Mouse (Mus musculus): ENCODE measurements around the gene Ror1. TPM values are rescaled to one million over a fixed set of nuclear protein-coding genes. Genes with fewer than 3 reads are reported as not detected.

Gene Ror1
- total RNA-seq (2017): not detected in 2 replicates

DNA sequence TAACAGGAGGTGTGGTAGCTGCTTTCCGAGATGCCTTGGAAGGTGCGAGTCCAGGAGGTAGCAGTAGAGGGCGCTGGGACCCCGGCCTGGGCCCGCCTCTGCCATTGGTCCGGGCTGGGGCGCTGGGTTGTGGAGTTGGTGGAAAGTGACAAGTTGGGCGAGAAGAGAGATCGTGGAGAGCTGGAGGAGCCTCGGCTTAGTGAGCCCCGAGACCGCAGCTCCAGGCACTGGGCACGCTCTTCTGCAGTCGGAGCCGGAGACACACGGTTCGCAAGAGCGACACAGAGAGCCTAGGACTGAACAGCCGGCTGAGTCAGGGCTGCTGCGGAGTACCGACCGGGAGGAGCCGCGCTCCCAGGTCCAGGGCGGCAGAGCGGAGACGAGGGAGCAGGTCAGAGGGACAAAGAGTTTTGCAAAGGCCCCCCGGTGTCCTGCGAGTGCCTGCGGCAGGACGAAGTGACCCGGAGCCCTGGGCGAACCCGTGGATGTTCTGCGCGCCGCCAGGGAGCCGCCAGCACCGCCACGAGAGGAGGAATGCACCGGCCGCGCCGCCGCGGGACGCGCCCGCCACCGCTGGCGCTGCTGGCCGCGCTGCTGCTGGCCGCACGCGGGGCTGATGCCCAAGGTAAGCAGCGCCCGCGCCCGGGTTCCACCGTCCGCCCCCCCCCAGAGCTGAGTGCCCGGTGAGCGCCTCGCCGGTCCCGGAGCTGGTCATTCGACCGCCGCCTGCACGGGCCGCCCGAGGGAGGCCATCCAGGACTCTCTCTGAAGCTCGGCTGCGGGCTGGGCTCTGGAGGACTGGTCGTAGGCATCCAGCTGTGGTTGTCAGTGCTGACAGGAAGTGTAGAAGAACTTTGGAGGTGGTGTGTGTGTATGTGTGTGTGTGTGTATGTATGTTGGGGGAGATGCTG lies at the start of gene Ror1:
Ror1 (plus strand) TSS at position 107 of the 911 bp plus-strand sequence.
- peak; percentile 6; the same call in 1 of the 2 replicates for ATAC-seq (ENCODE audit: extremely low read depth, insufficient number of reproducible peaks, low FRiP score, poor library complexity, severe bottlenecking)

DNA sequence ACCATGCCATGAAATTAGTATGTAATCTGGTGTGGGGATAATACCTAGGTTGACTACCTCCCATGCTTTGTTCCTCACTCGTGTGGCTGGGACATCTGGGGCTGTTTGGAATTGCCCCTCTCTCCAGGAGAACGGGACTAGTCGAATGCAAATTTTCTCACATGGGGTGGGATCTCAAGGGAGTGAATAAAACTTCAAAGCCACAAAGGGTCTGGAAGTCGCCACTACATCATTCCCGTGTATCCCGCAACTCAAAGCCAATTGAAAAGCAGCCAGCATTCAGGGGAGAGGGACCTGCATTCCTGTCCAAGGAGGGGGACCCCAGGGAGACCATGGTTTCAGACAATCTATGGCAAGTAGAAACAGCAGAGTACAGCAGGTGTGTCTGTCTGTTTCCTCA lies 48.5 kb upstream of the Ror1 start:
- no peak for ATAC-seq (ENCODE audit: extremely low read depth, insufficient number of reproducible peaks, low FRiP score, poor library complexity, severe bottlenecking)

DNA sequence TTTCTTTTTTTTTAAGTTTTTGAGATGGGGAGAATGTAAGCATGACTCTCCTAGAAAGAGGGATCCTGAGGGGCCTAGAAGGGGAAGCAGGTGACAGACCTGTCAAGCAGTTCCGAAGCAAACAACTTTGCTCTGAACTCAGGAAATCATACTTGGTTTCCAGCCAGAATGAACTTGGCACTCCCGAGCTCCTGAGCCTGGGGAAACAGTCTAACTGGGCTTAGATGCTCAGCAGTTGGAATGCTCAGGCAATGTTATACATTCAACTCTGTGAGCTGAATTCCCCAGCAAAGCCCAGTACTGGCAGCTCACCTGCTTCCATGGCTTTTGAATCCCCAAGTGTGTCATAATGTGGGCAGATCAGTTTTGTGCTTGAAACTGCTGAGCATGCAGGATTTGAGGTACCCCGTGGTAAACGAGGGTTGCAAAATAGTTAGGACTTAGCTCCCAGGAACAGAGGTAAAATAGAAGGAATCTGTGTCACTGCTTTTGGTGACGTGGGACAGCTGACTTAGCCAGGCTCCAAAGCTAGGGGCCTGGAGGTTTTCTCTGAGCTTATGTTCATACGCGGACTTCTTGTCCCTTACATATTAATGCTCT lies 47.1 kb upstream of the Ror1 start:
- ATAC-seq (ENCODE audit: extremely low read depth, insufficient number of reproducible peaks, low FRiP score, poor library complexity, severe bottlenecking): no peak

DNA sequence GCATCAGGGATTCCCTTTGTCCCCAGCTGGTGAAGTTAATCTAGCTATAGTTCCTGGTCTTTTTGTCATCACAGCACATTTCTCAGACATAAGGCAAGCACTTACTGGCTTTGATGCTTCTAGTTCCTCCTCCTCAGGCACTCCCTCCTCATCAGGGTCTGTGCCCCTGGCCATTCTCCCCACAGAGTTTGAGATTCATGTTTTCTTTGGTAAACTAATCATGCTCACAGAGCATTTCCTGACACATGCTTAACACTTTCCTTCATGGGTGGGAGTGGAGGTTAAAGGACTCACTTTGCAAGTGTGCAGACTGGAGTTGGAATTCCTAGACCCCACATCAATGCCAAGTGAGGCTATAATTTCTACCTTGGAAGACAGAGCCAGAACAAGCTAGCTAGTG lies 43.8 kb upstream of the Ror1 start:
- no peak for ATAC-seq (ENCODE audit: extremely low read depth, insufficient number of reproducible peaks, low FRiP score, poor library complexity, severe bottlenecking)

DNA sequence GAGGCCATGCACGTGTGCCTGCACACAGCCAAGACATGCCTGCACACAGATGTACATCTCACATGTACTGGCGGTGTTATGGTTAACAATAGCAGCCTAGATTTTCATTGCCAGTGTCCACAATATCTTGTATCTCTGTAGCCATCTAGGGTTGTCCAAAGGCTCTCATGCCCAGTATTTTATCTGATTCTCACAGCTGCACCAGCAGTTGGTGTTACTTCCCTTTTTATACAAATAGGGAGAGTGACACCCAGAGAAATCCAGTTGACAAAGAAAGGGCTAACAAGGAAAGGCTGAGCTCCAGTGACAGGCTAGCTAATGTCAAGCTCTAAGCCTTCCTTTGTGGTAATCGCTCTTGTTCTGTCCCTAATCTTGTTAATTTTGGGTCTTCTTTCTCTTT lies 43.3 kb upstream of the Ror1 start:
- no peak for ATAC-seq (ENCODE audit: extremely low read depth, insufficient number of reproducible peaks, low FRiP score, poor library complexity, severe bottlenecking)

DNA sequence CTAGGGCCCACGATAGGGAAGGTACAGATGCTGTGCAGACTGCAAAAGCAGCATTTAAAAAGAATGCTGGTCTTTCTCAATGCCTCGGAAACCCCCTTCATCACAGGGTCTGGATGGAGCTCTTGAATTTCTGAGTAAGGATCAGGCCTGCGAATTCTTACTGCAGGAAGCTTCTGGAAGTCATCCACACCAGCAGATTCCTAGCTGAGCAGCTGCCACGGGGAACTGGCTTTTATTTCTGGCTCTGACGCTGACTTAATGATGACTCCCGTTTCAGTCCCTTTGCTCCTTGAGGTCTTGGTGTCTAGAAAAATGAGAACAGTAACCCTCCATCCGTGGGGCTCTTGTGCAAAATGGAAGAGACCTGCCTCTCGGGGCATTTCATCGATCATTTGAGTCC lies 39.5 kb upstream of the Ror1 start:
- no peak for ATAC-seq (ENCODE audit: extremely low read depth, insufficient number of reproducible peaks, low FRiP score, poor library complexity, severe bottlenecking)

DNA sequence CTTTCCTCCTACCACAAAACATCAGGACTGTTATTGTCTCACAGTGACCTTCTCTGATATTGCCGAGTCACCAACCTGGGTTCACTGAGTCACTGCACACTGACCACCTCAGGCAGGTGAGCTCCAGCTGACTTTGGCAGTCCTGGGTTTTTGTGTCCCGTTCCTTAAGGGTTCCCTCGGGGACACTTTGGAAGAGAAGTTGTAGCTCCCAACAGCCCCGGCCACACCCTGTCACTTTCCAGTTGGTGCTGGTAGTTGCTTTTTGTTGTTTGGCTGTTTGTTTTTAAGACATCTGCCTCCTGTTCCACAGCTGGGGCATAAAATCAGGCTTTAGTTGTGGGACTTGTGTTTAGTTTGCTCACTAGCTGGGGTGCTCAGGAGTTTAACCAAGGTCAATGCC lies 39.1 kb upstream of the Ror1 start:
- ATAC-seq (ENCODE audit: extremely low read depth, insufficient number of reproducible peaks, low FRiP score, poor library complexity, severe bottlenecking): no peak

DNA sequence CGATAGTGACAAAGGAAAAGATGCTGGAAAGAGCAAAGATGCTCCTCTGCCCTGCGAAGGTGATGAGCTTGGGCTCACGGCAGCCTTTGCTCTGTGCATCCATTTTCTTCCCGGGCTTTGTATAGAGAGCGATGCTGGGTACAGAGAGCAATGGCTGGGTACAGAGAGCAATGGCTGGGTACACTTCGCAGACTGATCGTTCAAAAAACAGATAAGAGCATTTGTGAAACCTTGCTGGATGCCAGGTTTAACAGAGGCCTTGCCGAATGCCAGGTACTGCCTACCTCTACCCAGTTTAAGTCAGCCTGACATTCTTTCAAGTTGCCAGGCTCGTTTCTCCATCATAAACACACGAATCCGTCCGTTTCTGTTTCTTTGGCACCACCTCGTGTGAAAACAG lies 38.2 kb upstream of the Ror1 start:
- ATAC-seq (ENCODE audit: extremely low read depth, insufficient number of reproducible peaks, low FRiP score, poor library complexity, severe bottlenecking): no peak

DNA sequence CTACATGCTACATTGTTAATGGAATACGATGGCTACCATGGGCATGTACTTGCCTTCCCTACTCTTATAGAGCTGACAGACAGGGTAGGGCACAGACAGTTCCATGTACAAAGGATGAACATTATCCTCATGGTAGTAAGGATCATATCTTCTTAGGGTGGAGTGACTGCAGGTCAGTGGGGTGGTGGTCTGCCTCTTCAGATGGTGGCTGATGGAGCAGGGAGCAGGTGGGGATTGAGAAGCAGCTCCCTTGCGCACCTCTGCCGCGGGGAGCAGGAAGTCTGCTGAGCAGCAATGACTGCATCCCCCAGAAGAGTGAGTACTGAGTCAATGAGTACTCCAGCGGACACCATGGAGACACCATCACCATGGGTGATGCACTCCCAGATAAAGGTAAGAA lies 37.0 kb upstream of the Ror1 start:
- no peak for ATAC-seq (ENCODE audit: extremely low read depth, insufficient number of reproducible peaks, low FRiP score, poor library complexity, severe bottlenecking)

DNA sequence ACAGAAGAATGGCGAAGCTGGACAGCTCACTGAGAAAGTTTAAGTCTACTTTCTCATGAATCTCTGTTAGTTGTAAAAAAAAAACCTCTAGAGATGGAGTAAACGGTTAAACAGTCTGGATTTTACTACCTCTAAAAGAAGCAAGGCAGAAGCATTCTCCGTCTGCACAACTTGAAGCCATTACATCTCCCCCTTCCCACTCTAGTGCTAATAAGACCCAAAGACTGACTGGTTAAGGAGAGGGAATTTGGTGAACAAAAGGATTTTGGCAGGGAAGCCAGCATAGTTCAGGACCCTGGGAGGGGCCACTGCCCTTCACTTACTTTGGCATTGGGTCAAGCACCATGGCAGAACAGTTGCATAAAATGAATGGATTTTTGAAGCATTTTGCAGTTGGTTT lies 35.8 kb upstream of the Ror1 start:
- ATAC-seq (ENCODE audit: extremely low read depth, insufficient number of reproducible peaks, low FRiP score, poor library complexity, severe bottlenecking): no peak

DNA sequence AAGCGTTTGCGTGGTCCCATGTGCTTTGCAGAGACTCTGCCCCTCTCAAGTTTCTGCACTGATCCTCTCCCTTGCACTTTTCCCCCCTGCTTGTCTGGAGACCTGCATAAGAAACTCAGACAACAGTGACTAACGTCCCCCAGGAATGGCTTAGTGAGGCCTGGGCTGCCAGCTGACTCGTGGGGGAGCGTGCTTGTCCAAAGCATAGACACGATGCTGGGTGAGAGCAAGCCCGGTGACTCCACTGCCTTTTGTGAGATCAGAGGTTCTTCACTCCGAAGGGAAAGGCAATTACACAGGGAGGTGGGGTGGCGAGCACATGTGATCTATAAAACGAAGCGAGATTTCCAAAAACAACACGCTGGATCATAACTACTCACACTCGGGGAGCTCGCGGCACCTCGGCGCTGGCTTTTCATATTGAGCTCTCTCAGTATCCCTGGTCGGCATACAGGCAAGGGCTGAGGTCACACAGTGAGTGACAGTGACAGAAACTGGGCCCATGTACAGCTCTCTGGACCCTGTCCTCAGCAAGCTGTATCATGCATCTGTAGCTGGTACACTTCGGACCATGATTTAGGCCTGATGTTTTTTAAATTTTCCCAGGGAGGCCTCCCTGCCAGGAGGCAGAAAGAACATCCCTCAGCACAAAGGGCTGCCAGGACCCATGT lies 34.1 kb upstream of the Ror1 start:
- no peak for ATAC-seq (ENCODE audit: extremely low read depth, insufficient number of reproducible peaks, low FRiP score, poor library complexity, severe bottlenecking)

DNA sequence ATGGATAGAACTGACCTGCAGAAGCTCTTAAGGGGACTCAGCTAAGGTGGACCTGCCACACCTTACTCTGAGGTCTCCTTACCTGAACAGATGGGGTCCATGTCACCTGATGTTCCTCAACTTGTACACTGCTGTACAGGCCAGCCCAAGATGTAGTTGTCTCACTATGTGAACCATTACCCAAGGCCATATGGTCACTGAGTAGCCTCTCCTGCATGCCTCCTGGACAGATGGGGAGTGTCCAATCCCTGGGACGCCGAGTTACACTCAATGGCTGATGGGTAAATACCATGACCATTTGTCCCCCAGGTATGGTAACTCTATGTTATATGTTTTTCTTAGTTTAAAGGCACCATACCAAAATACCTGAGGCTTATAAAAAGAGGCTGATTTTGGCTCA lies 29.9 kb upstream of the Ror1 start:
- no peak for ATAC-seq (ENCODE audit: extremely low read depth, insufficient number of reproducible peaks, low FRiP score, poor library complexity, severe bottlenecking)

DNA sequence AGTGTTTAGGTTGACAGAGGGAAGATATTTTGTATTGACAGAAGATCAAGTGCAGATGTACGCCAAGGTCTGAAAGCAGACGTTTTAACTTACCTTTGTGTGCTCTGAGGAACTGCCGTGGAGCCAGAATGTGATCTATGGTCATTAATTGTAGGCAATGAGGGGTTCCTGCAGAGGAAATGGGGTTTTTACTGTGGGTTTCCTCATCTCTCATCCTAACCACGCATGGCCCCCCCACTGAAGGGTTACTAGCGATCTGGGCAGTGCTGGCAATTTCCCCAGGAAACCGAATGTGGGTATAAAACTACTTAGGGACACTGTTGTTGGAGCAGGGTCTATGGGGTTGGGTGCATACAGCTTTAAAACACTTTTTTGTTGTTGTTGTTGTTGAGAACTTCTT lies 25.5 kb upstream of the Ror1 start:
- ATAC-seq (ENCODE audit: extremely low read depth, insufficient number of reproducible peaks, low FRiP score, poor library complexity, severe bottlenecking): no peak

DNA sequence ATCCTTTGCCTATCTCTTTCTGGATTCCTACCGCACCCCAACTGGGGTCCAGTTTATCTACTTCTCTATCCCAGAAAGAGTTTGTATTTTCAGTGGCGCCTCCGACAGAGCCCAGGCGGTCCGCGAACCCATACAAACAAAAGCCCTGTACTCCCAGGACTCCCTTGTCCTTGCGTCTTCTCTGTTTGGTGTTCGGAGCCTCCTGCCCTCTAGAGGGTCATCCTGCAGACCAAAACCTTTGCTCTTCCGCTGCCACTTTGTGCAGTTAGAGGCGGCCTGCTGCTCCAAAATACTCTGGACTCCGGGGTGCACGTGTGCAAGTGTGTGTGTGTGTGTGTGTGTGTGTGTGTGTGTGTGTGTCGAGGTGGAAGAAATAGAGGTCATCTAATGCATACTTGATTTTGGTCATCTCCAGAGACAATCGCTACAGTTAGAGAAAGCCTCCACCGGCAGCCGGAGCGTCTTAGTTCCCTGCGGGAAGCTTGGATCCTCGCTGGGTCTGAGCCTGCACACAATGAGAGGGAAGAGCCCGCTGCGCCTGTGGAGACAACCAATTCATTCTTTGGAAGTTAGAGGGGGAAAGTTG lies 1.1 kb downstream of the Ror1 start:
- no peak for ATAC-seq (ENCODE audit: extremely low read depth, insufficient number of reproducible peaks, low FRiP score, poor library complexity, severe bottlenecking)

DNA sequence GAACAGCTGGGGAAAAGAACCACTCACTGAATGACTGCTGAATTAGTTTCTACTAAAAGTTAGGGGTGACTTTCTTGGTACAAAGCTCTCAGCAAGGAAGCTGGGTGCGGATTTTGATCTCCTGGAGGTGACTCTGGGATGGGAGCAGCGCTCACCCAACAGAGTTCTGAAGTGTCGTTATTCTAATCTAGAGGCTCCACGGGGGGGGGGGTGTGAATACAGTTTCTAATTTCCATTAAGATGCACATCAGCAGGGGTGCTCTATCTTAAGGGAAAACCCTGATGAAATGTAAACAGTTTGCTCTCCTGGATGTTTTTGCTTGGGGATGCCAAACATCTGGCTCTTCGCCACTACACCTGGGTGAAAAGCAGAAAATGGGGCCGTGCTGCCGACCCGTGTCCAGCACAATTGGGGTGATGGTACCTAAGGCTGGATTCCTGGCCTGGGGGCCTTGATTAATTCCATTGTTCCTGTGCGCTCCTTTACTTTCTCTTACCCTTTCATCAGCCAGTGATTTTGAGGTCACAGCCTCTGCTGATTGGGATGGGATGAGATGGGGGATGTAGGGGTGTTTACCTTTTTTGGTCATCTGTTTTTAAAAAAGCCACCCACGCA lies 1.9 kb downstream of the Ror1 start:
- ATAC-seq (ENCODE audit: extremely low read depth, insufficient number of reproducible peaks, low FRiP score, poor library complexity, severe bottlenecking): no peak

DNA sequence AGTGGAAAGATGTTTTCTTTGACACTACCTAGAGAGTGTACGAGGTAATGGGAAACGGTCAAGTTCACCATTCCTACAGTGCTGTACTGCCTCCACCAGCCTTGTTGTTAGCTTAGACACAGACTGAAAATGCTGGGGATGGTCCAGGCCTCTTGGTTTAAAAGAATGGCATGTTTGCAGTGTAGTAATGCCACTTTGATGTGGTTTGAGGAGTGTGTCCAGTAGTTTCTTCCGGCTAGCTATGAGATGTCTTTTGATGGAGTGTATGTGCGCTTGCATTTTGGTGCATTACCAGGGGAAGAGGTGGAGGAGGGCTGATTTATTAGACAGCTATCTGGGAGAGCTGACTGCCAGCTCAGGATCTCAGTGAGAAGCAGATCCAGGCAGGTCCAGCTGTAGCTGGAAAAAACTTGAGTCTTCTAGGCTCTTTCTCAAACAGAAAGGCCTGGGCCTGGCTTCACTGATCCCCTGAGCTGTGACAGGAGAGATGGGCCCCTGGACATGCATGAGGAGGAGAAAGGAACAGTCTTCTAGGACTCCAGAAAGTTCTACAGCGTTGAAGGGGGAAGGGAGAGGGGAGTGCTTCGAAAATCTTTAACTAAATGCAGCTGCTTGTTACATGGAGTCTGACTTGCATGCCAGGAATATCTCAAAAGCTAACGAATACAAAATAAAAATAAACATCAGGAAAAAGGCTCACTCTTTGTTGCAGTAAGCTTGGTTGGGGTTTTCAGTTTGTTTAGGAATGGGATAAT lies 5.7 kb downstream of the Ror1 start:
- no peak for ATAC-seq (ENCODE audit: extremely low read depth, insufficient number of reproducible peaks, low FRiP score, poor library complexity, severe bottlenecking)

DNA sequence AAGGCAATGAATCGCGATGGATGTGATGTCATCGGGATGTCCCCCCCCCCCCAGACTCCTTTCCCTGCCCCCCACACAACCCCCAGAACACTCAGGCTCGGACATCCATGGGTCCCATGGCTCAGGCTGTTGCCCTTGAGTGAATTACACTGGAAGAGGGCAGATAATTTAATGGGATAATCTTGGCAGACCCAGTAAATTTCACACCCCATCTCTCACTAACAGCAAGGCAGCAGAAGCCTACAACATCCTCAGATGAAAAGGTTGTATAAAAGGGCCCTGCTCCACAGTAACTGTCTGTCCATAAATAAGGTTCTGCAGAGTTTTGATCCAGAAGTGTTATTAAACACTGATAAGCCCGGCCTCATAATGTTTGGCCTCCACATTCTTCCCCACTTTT lies 6.3 kb downstream of the Ror1 start:
- no peak for ATAC-seq (ENCODE audit: extremely low read depth, insufficient number of reproducible peaks, low FRiP score, poor library complexity, severe bottlenecking)

DNA sequence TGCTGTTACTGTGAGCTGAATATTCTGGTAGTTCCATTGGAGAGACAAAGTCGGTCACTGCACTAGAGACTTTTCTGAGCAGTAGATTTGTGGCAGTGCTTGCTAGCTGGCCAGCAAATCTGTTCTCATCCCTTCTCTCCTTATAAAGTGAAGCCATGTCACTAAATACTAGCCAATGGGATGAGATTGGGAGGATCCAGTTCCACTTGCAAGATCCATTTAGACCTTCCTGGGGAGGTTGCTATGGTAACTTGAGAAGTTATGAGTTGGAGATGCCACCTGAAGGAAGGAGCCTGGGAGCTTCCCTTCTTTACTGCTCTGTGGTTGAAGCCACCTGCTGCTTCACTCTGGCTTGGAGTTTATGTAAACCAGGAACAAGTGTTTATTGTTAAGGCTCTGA lies 8.7 kb downstream of the Ror1 start:
- no peak for ATAC-seq (ENCODE audit: extremely low read depth, insufficient number of reproducible peaks, low FRiP score, poor library complexity, severe bottlenecking)

DNA sequence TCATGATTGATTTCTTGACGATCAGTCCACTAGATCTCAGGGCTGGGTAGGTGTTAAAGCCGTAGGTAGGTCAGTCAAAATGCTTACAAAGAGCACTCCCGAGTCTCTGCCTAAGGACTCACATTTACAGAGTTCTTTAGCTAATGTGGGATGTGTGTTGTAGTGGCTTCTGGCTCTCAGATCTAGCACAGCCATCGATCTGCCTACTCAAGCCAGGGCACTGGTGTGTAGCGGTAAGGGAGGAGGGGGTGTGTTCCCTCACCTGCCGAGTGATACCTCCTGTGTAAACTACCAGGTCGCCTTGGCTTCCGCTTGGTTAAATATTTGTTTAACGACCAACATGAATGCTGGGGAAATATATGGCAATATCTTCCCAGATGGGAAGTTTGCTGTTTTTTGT lies 12.0 kb downstream of the Ror1 start:
- no peak for ATAC-seq (ENCODE audit: extremely low read depth, insufficient number of reproducible peaks, low FRiP score, poor library complexity, severe bottlenecking)
